Mouse (Mus musculus) limb, embryonic 14.5 days (tissue): Measurements from ENCODE around the gene Ppara. TPM values are rescaled to one million over a fixed set of nuclear protein-coding genes. Genes with fewer than 3 reads are reported as not detected.

Experiments used
- ATAC-seq: fragments of 200-750 bp; cut with Nextera tagmentation; 2 replicates; pipeline ENCODE4 v1.8.0; 2017; ENCODE audit warnings: low read depth, moderate number of reproducible peaks, moderate TSS enrichment; ENCODE audit not compliant: low FRiP score
- DNase-seq: peaks from one replicate; pipeline ENCODE4 v3.0.0-alpha.2; 2015; ENCODE audit warnings: low spot score
- H3K27ac ChIP-seq: fragments of 300-500 bp; sonication (generic); replicated peaks from 2 replicates; pipeline ENCODE4 v1.5.1; 2014; ENCODE audit warnings: low read depth, mild to moderate bottlenecking, low read length, moderate library complexity, mixed read lengths
- H3K27me3 ChIP-seq: fragments of 300-500 bp; sonication (generic); 2 replicates; pipeline ENCODE4 v1.6.1; 2014; ENCODE audit warnings: low read length, mixed read lengths; ENCODE audit not compliant: control insufficient read depth, insufficient read depth
- H3K36me3 ChIP-seq: fragments of 300-500 bp; sonication (generic); 2 replicates; pipeline ENCODE4 v1.6.1; 2014; ENCODE audit warnings: mild to moderate bottlenecking, low read length, moderate library complexity, mixed read lengths; ENCODE audit not compliant: control insufficient read depth, insufficient read depth
- H3K4me1 ChIP-seq: fragments of 300-500 bp; sonication (generic); 2 replicates; pipeline ENCODE4 v1.6.1; 2014; ENCODE audit warnings: antibody characterized with exemption, low read length, mixed read lengths; ENCODE audit not compliant: control insufficient read depth, insufficient read depth
- H3K4me2 ChIP-seq: fragments of 300-500 bp; sonication (generic); replicated peaks from 2 replicates; pipeline ENCODE4 v1.6.1; 2014; ENCODE audit warnings: low read depth, mild to moderate bottlenecking, low read length, moderate library complexity; ENCODE audit not compliant: severe bottlenecking
- H3K4me3 ChIP-seq: fragments of 300-500 bp; sonication (generic); replicated peaks from 2 replicates; pipeline ENCODE4 v1.5.1; 2014; ENCODE audit warnings: low read length
- H3K9ac ChIP-seq: fragments of 300-500 bp; sonication (generic); 2 replicates; pipeline ENCODE4 v1.6.1; 2014; ENCODE audit warnings: mild to moderate bottlenecking, low read depth, low read length, moderate library complexity; ENCODE audit not compliant: severe bottlenecking
- H3K9me3 ChIP-seq: fragments of 300-500 bp; sonication (generic); 2 replicates; pipeline ENCODE4 v1.6.1; 2016; ENCODE audit warnings: low read length; ENCODE audit not compliant: control insufficient read depth
- POLR2A ChIP-seq: fragments of 200-500 bp; IDR thresholded peaks from 2 replicates; pipeline ENCODE4 v1.8.0; 2012; ENCODE audit warnings: inconsistent platforms, mild to moderate bottlenecking, moderate library complexity, borderline replicate concordance; ENCODE audit not compliant: insufficient read depth, insufficient read length; ENCODE audit errors: extremely low read depth
- WGBS: fragments of 180-500 bp; shearing (Covaris S2); extraction: QIAGEN DNeasy Blood & Tissue Kit; methylation state at CpG from one replicate; pipeline ENCODE4 v1.1.7; 2014; 5-methylcytosine and 5-hydroxymethylcytosine counted together
- polyA plus RNA-seq, 2 experiments: library from polyadenylated mRNA; depleted of rRNA in 1 of 2; stranded (reverse) in 1 of 2; unstranded in 1 of 2; fragments of >200 nt; fragmentation: Nextera tagmentation in 1 of 2; extraction: Ambion mirVana in 1 of 2; gene quantifications; 2 replicates each; pipeline versions ENCODE4 v1.2.1 to v1.2.3; 2012 to 2014

Ppara gene
- polyA plus RNA-seq, 2 experiments: 0.84 to 2.8 TPM

GRCm38 (mm10) chr15:85771306-85772121 lies 36.7 kb downstream of the Ppara start:
- Histone ChIP-seq H3K36me3 (no peaks in the 10 kb centered on the region), H3K9ac (no peak overlapping the region), H3K27ac (no peak overlapping the region), H3K9me3 (no peaks in the 10 kb centered on the region), H3K27me3 (no peaks in the 10 kb centered on the region), H3K4me2 (no peak overlapping the region), H3K4me1 (no peaks in the 10 kb centered on the region), H3K4me3 (no peak overlapping the region)
- no peak for TF ChIP-seq POLR2A
- DNase-seq (no peak), ATAC-seq (no peak)
- WGBS: 78% methylated on average over 17 of the region's 17 CpGs

GRCm38 (mm10) chr15:85772146-85772740 lies 37.5 kb downstream of the Ppara start:
- TF ChIP-seq POLR2A: no peak
- no peak overlapping the region for H3K4me3 ChIP-seq
- ATAC-seq: no peak
- 74% methylated on average over 11 of the region's 11 CpGs for WGBS
- no peaks in the 10 kb centered on the region for H3K4me1 ChIP-seq
- no peaks in the 10 kb centered on the region for H3K27me3 ChIP-seq
- H3K27ac ChIP-seq: no peak overlapping the region
- no peaks in the 10 kb centered on the region for H3K9me3 ChIP-seq
- DNase-seq: no peak
- H3K9ac ChIP-seq: no peak overlapping the region
- H3K4me2 ChIP-seq: no peak overlapping the region
- no peaks in the 10 kb centered on the region for H3K36me3 ChIP-seq

GRCm38 (mm10) chr15:85774419-85774818 lies 39.6 kb downstream of the Ppara start:
- ATAC-seq (no peak), DNase-seq (no peak)
- no peak for TF ChIP-seq POLR2A
- 90% methylated on average over 9 of the region's 9 CpGs for WGBS
- H3K4me2 ChIP-seq: no peak overlapping the region
- no peaks in the 10 kb centered on the region for H3K9me3 ChIP-seq
- H3K36me3 ChIP-seq: no peaks in the 10 kb centered on the region
- H3K4me3 ChIP-seq: no peak overlapping the region
- no peak overlapping the region for H3K9ac ChIP-seq
- no peaks in the 10 kb centered on the region for H3K27me3 ChIP-seq
- no peaks in the 10 kb centered on the region for H3K4me1 ChIP-seq
- H3K27ac ChIP-seq: no peak overlapping the region

GRCm38 (mm10) chr15:85775001-85775400 lies 40.2 kb downstream of the Ppara start:
- no peak overlapping the region for H3K4me3 ChIP-seq
- H3K36me3 ChIP-seq: no peaks in the 10 kb centered on the region
- no peak overlapping the region for H3K4me2 ChIP-seq
- no peak overlapping the region for H3K27ac ChIP-seq
- WGBS: 81% methylated on average over 7 of the region's 7 CpGs
- no peak overlapping the region for H3K9ac ChIP-seq
- no peak for ATAC-seq
- no peaks in the 10 kb centered on the region for H3K4me1 ChIP-seq
- no peaks in the 10 kb centered on the region for H3K27me3 ChIP-seq
- TF ChIP-seq POLR2A: no peak
- no peaks in the 10 kb centered on the region for H3K9me3 ChIP-seq
- DNase-seq: no peak

- H3K4me1 ChIP-seq: no peaks in the 10 kb centered on the region
- WGBS: 59% methylated on average over 2 of the region's 2 CpGs
- TF ChIP-seq POLR2A: no peak
- no peak for DNase-seq
- H3K36me3 ChIP-seq: no peaks in the 10 kb centered on the region
- no peak overlapping the region for H3K27ac ChIP-seq
- H3K4me3 ChIP-seq: no peak overlapping the region
- H3K9ac ChIP-seq: no peak overlapping the region
- H3K9me3 ChIP-seq: no peaks in the 10 kb centered on the region
- no peaks in the 10 kb centered on the region for H3K27me3 ChIP-seq
- H3K4me2 ChIP-seq: no peak overlapping the region
- ATAC-seq: no peak
Observed at GRCm38 (mm10) chr15:85776241-85776640, 41.5 kb downstream of the Ppara start.
